Mouse (Mus musculus) inflammation-experienced regulatory T-cells, adult 16 weeks (primary cell): ENCODE results near the gene Steap4. TPM values are rescaled to one million over a fixed set of nuclear protein-coding genes. Genes with fewer than 3 reads are reported as not detected.

Experiments
- polyA plus RNA-seq: library from polyadenylated mRNA; unstranded; fragments of 100-300 nt; shearing (Covaris generic); gene quantifications from one replicate; pipeline ENCODE4 v1.2.1, GENCODE M21; 2017

The Steap4 gene
- not detected for polyA plus RNA-seq

DNA sequence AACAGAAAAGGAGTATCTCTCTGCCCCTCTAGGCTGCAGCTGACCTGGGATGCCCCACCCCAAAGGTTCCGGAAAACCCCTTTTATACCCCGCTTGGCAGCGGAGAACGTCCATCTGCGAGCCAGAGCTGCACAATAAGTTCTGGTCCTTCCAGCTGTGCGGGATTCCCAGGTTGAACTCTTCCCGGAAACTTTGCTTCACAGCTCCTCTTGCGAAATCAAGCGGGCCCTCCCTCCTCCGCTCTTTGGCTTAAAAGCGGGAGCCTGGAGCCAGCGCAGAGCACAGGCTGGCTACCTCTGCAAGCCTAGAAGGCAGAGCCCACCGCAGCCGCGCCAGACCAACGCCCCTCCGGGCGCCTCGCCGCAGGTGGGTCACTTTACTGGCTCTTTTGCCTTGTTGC is at the start of gene Steap4:
Gene Steap4, plus strand, starts transcription at position 282 of the 400 bp plus-strand sequence.

Other genes starting within 250 kb of the Steap4 start
- gene Sri, start 85.6 kb downstream of the Steap4 start, polyA plus RNA-seq, result 820 TPM